Mouse (Mus musculus): ENCODE measurements around the gene Mdga2.

- TF ChIP-seq ETS1 (IDR thresholded peaks at IDR 0.05; ENCODE audit: low read depth, low read length) (no peak), CTCF (IDR thresholded peaks at IDR 0.05 in 2 of 3, conservative IDR thresholded peaks at IDR 0.05 in 1 of 3; ENCODE audit: control insufficient read depth in 1 of 3, insufficient read depth in 1 of 3, low read depth in 2 of 3, low read length in 3 of 3, poor library complexity in 1 of 3, severe bottlenecking in 1 of 3) (no peak), ZC3H11A (IDR thresholded peaks at IDR 0.05; ENCODE audit: low read depth, low read length) (no peak), EP300 (IDR thresholded peaks at IDR 0.05; ENCODE audit: low read depth in 1 of 2, low read length in 2 of 2) (no peak), ELF1 (IDR thresholded peaks at IDR 0.05; ENCODE audit: low read depth, low read length) (no peak)
These were observed 573.5 kb downstream of the Mdga2 start for GRCm38 (mm10) chr12:66648605-66649552.
